Mouse (Mus musculus) layer of hippocampus, adult 2 months (tissue): Measurements from ENCODE around the gene Ninl. TPM values are rescaled to one million over a fixed set of nuclear protein-coding genes. Genes with fewer than 3 reads are reported as not detected.

Source experiments
- DNase-seq, 2 experiments: peaks; one replicate each; pipeline ENCODE4 v3.0.0; 2022; ENCODE audit warnings: low spot score in 2 of 2
- H3K27ac ChIP-seq: fragments of 200-600 bp; 2 replicates; pipeline ENCODE4 v1.8.1; 2022
- H3K4me3 ChIP-seq: fragments of 200-600 bp; 2 replicates; pipeline ENCODE4 v1.8.1; 2022; ENCODE audit warnings: mild to moderate bottlenecking
- CTCF ChIP-seq: fragments of 200-600 bp; conservative IDR thresholded peaks from 2 replicates; pipeline ENCODE4 v1.8.1; 2022; ENCODE audit warnings: antibody characterized with exemption, mild to moderate bottlenecking, moderate library complexity
- long read RNA-seq, 2 experiments: library from polyadenylated mRNA; stranded (forward); transcript quantifications; one replicate each; pipeline ENCODE4 v2.0.0; 2021; ENCODE audit warnings: borderline mapping rate in 2 of 2
- total RNA-seq, 2 experiments: library from RNA; stranded (reverse); gene quantifications; 2 replicates each; pipeline ENCODE4 v1.2.3; 2021

Ninl gene
- total RNA-seq: 1 to 10 TPM; 5.4 to 6.7 TPM
- long read RNA-seq, experiment 1, full-length matches to known transcripts: 1 of 5 reads
- long read RNA-seq, experiment 1, partial matches to known transcripts: 1 of 5 reads
- long read RNA-seq, experiment 1, other reads (novel, unspliced or antisense): 3 of 5 reads
- long read RNA-seq, experiment 2, full-length matches to known transcripts: 1 of 1 reads
- long read RNA-seq, experiment 2, partial matches to known transcripts: 0 of 1 reads
- long read RNA-seq, experiment 2, other reads (novel, unspliced or antisense): 0 of 1 reads

DNA sequence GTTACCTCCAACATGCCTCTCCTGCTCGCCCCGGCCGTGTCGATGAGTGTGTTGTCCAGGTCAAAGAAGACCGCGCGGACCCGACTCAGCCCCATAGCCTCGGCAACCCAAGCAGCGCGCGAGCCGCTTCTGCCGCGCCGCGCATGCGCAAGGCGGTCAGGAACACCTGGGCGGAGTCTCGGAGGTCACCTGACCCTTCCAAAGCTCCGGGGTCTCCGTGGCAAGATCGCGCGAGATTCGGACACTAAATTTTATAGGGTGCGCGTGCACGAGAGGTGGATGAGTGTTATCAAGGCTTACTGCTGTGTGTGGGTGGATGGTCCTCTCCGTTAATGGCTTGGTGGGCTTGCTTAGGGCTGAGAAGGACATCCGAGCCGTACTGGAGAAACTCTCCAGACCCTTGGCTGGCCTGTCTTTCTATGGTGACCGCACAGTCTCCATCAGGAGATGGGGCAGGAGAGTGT, at the start of gene Ninl, which contains the start of gene Nanp:
Ninl (minus strand) TSS at position 151 of the 464 bp plus-strand sequence.
Nanp (minus strand) TSS at position 167 of the 464 bp plus-strand sequence.
- peak within 1 kb of the TSS; percentile 93 for H3K4me3 ChIP-seq
- peak within 1 kb of the TSS; percentile 96 for H3K27ac ChIP-seq
- DNase-seq: peak; percentile 92 to 93
- TF ChIP-seq CTCF: no peak

DNA sequence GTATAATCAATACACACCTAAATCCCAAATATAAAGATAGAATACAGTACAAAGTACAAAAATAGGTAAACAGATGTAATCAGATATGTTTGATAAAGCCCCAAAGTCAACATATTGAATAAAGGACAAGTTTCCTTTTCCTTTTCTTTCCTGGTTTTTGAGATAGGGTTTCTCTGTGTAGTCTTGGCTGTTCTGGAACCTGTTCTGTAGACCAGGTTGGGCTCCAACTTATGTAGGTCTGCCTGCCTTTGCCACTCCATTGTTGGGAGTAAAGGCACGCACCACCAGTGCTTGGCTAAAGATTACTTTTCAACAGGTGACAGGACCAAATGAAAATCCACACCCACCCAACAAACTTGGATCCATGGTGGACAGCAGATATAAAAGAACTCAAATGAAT, 17.5 kb upstream of the Ninl start:
- H3K4me3 ChIP-seq: no peak overlapping the region
- DNase-seq: no peak
- H3K27ac ChIP-seq: no peak overlapping the region
- TF ChIP-seq CTCF: no peak

DNA sequence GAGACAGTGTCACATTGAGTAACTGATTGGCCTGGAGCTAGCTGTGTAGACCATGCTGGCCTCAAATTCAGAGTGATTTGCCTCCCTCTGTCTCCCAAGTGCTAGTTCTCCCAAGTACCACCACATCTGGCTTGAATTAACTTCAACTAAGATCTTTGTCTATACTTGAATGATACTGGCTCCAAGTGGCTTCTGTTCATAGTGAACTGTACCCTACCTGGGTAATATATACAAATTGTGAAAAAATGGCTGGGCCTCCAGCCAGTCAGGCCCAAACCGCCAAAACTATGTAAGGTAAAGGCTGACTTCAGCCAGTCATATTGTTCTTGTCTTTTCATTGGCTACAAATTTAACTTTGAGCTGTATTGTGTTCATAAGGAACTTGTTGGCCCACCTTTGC, 1.2 kb upstream of the Ninl start:
- DNase-seq: no peak
- Histone ChIP-seq H3K4me3 (no peak overlapping the region), H3K27ac (no peak overlapping the region)
- no peak for TF ChIP-seq CTCF

DNA sequence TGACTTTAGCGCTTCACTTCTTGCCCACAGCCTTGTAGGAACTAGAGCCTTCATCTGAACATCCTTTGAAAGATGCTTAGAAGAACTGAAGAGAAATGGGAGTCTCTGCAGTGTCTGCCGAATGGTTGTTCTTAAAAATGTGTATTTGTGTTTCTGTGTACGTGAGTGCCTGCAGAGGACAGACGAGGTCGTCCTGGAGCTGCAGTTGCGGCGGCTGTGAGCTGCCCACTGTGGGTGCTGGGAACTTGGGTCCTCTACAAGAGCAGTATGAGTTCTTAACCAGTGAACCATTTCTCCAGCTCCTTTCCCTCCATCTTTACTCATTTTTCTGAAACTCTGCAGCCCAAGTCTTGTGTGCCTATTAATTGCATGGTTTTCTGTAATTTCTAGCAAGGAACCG, 544 bp upstream of the Ninl start:
- TF ChIP-seq CTCF: no peak
- no peak for DNase-seq
- peak overlapping the region; percentile 93 for H3K4me3 ChIP-seq
- peak overlapping the region; percentile 96 for H3K27ac ChIP-seq

DNA sequence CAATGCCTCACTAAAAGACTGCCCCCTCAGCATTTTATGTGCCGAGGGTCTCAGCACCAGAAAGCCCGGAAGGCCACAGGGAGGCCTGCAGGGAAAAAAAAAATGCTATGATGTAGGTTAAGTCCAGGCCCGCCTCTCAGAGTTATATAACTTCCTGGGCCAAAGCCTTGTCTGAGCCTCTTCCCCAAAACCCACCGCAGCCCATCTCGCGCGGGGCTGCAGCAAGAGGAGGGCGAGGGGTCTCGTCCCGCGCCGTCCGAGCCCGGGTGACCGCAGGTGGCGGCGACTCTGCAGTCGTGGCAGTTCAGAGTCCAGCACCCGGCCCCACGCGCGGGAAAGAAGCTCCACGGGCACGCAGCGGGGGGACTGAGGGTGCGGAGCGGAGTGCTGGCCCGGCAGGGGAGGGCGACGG, 365 bp downstream of the Ninl start:
- Histone ChIP-seq H3K27ac (peak overlapping the region; percentile 96), H3K4me3 (peak overlapping the region; percentile 93)
- no peak for TF ChIP-seq CTCF
- DNase-seq: peak; percentile 13 to 32

DNA sequence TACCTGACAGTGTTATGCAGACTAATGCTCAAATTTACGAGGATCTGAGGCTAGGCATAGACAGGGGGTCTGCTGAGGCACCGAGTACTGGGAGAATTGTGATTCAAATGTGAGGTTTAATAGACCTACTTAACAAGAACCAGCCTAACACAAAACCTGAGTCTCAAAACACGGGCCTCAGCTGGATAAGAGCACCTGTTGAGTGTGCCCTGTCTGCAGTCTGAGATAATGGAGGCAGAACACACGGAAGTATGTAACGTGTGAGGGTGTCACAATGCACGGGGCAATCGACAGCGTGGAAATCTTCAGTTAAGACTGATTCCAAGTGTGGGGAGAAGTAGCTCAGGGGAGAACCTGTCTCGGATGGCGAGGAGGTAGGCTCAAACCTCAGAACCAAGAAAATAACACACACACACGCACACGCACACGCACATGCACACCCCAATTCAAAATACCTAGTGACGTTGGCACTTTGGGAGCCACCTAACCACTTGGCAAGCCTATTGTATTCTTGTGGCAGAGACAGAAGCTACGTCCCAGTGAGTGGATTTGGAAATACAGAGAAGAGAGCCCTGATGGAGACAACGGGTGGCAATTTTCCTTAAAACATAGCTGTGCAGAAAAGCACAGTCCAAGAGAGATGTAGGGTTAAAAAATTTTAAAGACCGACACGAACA, 1.2 kb downstream of the Ninl start:
- peak in 1 of 2 experiments; percentile 4 for DNase-seq
- Histone ChIP-seq H3K27ac (peak overlapping the region; percentile 96), H3K4me3 (peak overlapping the region; percentile 93)
- TF ChIP-seq CTCF: no peak

DNA sequence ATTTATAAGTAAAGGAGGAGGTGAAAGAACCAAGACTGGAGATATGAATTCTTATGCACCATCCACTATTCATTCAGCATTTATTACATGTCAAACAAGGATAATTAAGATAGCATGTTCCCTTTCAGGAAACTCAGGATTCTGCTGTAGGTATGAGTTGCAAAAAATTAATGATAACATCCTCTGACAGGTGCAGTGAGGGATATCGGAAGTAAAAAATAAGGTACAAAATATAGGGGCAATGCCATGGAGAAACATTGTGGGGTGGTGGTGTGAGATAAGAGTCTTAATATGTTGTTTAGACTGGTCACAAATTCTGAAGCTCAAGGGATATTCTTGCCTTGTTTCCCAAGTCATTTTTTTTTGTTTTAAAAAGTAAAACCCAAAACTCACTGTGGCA, 1.9 kb downstream of the Ninl start:
- TF ChIP-seq CTCF: no peak
- no peak for DNase-seq
- Histone ChIP-seq H3K4me3 (no peak overlapping the region), H3K27ac (no peak overlapping the region)

DNA sequence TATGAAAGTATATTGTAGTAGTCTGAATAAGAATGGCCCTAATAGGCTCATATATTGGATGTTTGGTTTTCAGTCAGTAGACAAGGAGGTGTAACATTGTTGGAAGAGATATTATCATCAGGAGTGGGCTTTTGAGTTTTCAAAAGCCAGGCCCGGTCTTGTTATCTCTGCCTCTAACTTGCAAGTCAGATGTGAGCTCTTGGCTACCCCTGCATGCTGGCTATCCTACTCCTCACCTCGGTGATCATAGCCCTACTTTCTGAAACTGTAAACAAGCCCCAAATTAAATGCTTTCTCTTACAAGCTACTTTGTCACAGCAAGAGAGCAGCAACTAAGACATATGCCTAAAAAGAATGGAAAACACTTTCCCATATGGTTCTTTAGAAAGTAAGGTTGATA, 2.5 kb downstream of the Ninl start:
- no peak for TF ChIP-seq CTCF
- H3K4me3 ChIP-seq: no peak overlapping the region
- DNase-seq: no peak
- no peak overlapping the region for H3K27ac ChIP-seq

DNA sequence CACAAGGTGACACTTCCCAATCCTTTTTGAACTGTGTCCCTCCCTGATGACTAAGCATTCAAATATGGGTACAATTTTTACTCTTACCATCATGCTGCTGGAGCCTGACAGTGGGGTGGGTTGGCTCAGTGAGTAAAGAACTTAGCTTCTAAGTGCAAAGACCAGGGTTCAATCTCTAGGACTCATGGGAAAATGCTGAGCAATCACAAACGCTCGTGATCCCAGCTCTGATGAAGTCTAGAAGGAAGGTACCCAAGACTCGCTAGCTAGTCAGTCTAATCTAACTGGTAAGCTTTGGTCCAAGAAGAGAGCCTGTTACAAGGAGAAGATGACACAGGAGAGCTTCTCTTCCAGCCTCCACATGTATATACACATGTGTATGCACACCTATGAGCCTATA, 4.7 kb downstream of the Ninl start:
- Histone ChIP-seq H3K4me3 (no peak overlapping the region), H3K27ac (no peak overlapping the region)
- no peak for TF ChIP-seq CTCF
- DNase-seq: no peak

DNA sequence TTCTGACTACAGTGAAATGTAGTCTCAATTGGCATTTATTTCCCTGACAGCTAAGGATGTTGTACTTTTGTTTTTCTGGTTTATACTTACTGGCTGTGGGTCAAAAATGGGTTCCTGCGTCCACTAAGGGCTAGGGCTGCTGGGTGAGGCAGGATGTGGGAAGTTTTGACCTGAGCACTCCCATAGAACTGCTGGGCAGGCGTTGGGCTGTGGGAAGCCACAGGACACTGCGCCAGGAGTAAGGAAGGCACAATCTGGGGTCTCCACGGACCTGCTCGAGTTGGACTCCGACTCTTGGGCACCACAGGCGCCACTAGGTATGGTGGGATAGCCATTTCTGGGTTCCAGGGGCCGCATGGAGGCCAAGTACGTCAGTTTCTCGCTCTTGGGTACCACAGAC, 18.0 kb downstream of the Ninl start:
- DNase-seq: no peak
- Histone ChIP-seq H3K27ac (no peak overlapping the region), H3K4me3 (no peak overlapping the region)
- TF ChIP-seq CTCF: no peak

DNA sequence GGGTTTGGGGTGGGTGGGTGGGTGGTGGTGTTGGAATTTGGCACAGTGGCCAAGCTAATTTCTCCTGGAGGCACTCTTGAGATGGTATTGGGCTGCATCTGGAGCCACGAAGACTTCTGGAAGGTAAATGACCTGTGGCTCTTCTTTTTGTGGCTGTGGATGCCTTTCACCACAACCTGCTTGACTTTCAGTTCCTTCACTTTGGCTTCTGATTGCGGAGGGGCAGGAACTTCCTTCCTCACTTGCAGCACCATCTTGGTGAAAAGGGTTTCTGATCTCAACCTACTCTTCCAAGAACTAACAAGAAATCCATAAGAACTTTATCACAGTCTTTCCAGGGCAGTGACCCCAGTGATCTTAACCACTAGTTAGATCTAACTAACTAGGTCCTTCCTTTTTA, 23.9 kb downstream of the Ninl start:
- Histone ChIP-seq H3K4me3 (no peak overlapping the region), H3K27ac (no peak overlapping the region)
- DNase-seq: no peak
- no peak for TF ChIP-seq CTCF

DNA sequence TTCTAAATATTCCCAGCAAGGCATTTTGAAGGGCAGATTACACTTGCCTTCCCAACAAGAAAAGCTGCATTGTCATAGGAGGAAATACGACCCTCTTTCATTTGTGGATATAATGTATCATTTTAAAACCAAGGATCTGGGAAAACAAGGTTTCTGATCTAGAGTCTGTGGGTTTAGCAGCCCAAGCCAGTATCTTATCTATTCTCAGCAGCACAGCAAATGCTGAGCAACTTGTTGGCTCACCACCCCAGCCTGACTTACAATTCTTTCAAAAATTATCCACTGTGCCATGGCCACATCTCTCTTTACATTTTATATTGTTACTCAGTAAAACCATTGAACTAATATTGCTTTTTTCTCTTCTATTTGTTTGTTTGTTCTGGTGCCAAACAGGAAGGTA, 27.9 kb downstream of the Ninl start:
- no peak for TF ChIP-seq CTCF
- DNase-seq: no peak
- Histone ChIP-seq H3K27ac (no peak overlapping the region), H3K4me3 (no peak overlapping the region)

DNA sequence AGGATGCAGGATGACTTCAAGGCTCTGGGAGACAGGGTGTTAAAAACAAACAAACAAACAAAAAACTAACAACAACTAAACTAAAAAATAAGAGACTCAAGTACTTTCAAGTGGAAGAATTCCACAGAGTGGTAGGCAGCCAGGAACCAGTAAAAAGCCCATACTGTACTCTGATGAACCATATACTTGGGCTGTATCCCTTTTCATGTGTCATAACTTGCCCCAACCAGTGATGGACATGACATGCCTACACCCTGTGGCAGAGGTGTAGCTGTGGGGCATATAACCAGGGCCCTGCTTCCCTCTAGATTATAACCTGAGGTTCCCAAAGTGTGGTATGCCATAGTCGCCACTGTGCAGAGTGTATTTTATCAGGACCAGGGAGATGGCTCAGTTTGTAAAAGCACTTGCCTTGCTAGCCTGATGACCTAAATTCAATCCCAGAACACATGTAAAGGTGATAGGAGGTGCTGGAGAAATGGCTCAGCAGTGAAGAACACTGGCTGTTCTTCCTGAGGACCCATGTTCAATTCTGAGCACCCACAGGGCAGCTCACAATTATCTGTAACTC, 29.6 kb downstream of the Ninl start:
- TF ChIP-seq CTCF: no peak
- H3K4me3 ChIP-seq: peak overlapping the region; percentile 87
- no peak for DNase-seq
- no peak overlapping the region for H3K27ac ChIP-seq
